Mouse (Mus musculus) testis, adult 2 months (tissue): ENCODE measurements around the gene Olfr959. TPM values are rescaled to one million over a fixed set of nuclear protein-coding genes. Genes with fewer than 3 reads are reported as not detected.

Experiments
- H3K27ac ChIP-seq: fragments of 200-500 bp; 2 replicates; pipeline ENCODE4 v1.5.1; 2012; ENCODE audit warnings: low read depth, low read length; ENCODE audit not compliant: control insufficient read depth, insufficient read depth
- H3K27me3 ChIP-seq: fragments of 200-500 bp; 2 replicates; pipeline ENCODE4 v1.6.1; 2012; ENCODE audit warnings: mild to moderate bottlenecking, low read length, moderate library complexity; ENCODE audit not compliant: control insufficient read depth, insufficient read depth
- H3K36me3 ChIP-seq: fragments of 200-500 bp; 2 replicates; pipeline ENCODE4 v1.6.1; 2012; ENCODE audit warnings: mild to moderate bottlenecking, low read length; ENCODE audit not compliant: control insufficient read depth, insufficient read depth
- H3K4me1 ChIP-seq: fragments of 200-500 bp; 2 replicates; pipeline ENCODE4 v1.6.1; 2012; ENCODE audit warnings: low read length; ENCODE audit not compliant: control insufficient read depth, insufficient read depth
- H3K4me3 ChIP-seq: fragments of 200-500 bp; 2 replicates; pipeline ENCODE4 v1.5.1; 2012; ENCODE audit warnings: low read depth, mild to moderate bottlenecking, low read length, moderate library complexity, mixed read lengths; ENCODE audit not compliant: control insufficient read depth
- CTCF ChIP-seq: fragments of 200-500 bp; IDR thresholded peaks from 2 replicates; pipeline ENCODE4 v1.5.1; 2012; ENCODE audit warnings: low read depth, mild to moderate bottlenecking, inconsistent platforms, low read length, moderate library complexity; ENCODE audit not compliant: control insufficient read depth, insufficient read depth, insufficient replicate concordance
- POLR2A ChIP-seq: fragments of 200-500 bp; IDR thresholded peaks from 2 replicates; pipeline ENCODE4 v1.6.1; 2012; ENCODE audit warnings: low read depth, mild to moderate bottlenecking, inconsistent platforms, low read length, moderate library complexity; ENCODE audit not compliant: control insufficient read depth
- polyA plus RNA-seq: library from polyadenylated mRNA; depleted of rRNA; stranded (reverse); fragments of >200 nt; gene quantifications from 2 replicates; pipeline ENCODE4 v1.2.3, GENCODE M21; 2012

The Olfr959 gene
- polyA plus RNA-seq, 1 experiment = not detected

- H3K36me3 ChIP-seq = no peaks in the 10 kb centered on the region
- H3K4me3 ChIP-seq = no peak within 1 kb of the TSS
- no peak within 1 kb of the TSS for H3K27ac ChIP-seq
- peaks cover 4% of the 10 kb centered on the region for H3K4me1 ChIP-seq
- TF ChIP-seq CTCF = no peak
- TF ChIP-seq POLR2A = no peak
- H3K27me3 ChIP-seq = no peaks in the 10 kb centered on the region
These were observed 28.7 kb upstream of the Olfr959 start, which contains the start of gene AW551984 for GRCm38 (mm10) chr9:39603999-39604453. AW551984 (minus strand) TSS chr9:39604403.

- no peak overlapping the region for H3K4me3 ChIP-seq
- no peak overlapping the region for H3K27ac ChIP-seq
- H3K36me3 ChIP-seq = no peaks in the 10 kb centered on the region
- no peaks in the 10 kb centered on the region for H3K27me3 ChIP-seq
- TF ChIP-seq POLR2A (no peak), CTCF (no peak)
- H3K4me1 ChIP-seq = peaks cover 4% of the 10 kb centered on the region
These were observed 28.0 kb upstream of the Olfr959 start for GRCm38 (mm10) chr9:39603333-39603845.

GRCm38 (mm10) chr9:39602536-39603332 lies 27.4 kb upstream of the Olfr959 start:
- H3K36me3 ChIP-seq = no peaks in the 10 kb centered on the region
- H3K27me3 ChIP-seq = no peaks in the 10 kb centered on the region
- H3K4me3 ChIP-seq = no peak overlapping the region
- TF ChIP-seq CTCF = no peak
- no peak for TF ChIP-seq POLR2A
- peaks cover 4% of the 10 kb centered on the region for H3K4me1 ChIP-seq
- H3K27ac ChIP-seq = no peak overlapping the region

GRCm38 (mm10) chr9:39577050-39577449 lies 1.7 kb upstream of the Olfr959 start:
- H3K36me3 ChIP-seq = no peaks in the 10 kb centered on the region
- no peak overlapping the region for H3K27ac ChIP-seq
- H3K4me3 ChIP-seq = no peak overlapping the region
- TF ChIP-seq CTCF = no peak
- no peak for TF ChIP-seq POLR2A
- no peaks in the 10 kb centered on the region for H3K4me1 ChIP-seq
- no peaks in the 10 kb centered on the region for H3K27me3 ChIP-seq

GRCm38 (mm10) chr9:39558349-39558647 lies 17.1 kb downstream of the Olfr959 start:
- TF ChIP-seq POLR2A (no peak), CTCF (no peak)
- no peak overlapping the region for H3K4me3 ChIP-seq
- H3K36me3 ChIP-seq = no peaks in the 10 kb centered on the region
- H3K27ac ChIP-seq = no peak overlapping the region
- no peaks in the 10 kb centered on the region for H3K27me3 ChIP-seq
- no peaks in the 10 kb centered on the region for H3K4me1 ChIP-seq

GRCm38 (mm10) chr9:39557529-39558348 lies 17.6 kb downstream of the Olfr959 start:
- TF ChIP-seq POLR2A = no peak
- no peak for TF ChIP-seq CTCF
- no peak overlapping the region for H3K4me3 ChIP-seq
- no peaks in the 10 kb centered on the region for H3K36me3 ChIP-seq
- H3K27me3 ChIP-seq = no peaks in the 10 kb centered on the region
- no peak overlapping the region for H3K27ac ChIP-seq
- no peaks in the 10 kb centered on the region for H3K4me1 ChIP-seq

- Histone ChIP-seq H3K27me3 (no peaks in the 10 kb centered on the region), H3K27ac (no peak within 1 kb of the TSS), H3K4me3 (no peak within 1 kb of the TSS), H3K4me1 (no peaks in the 10 kb centered on the region), H3K36me3 (no peaks in the 10 kb centered on the region)
- no peak for TF ChIP-seq CTCF
These were observed 21.4 kb downstream of the Olfr959 start, which contains the start of gene Olfr958 for GRCm38 (mm10) chr9:39553946-39554345. Olfr958 (minus strand) TSS chr9:39554054.
